Mouse (Mus musculus) brain, embryonic 14.5 days (tissue): ENCODE measurements around the gene Olfr69.

Experiments
- CTCF ChIP-seq: fragments of 200-500 bp; IDR thresholded peaks from 2 replicates; pipeline ENCODE4 v1.5.1; 2012; ENCODE audit warnings: inconsistent platforms, mild to moderate bottlenecking, moderate library complexity, borderline replicate concordance; ENCODE audit not compliant: insufficient read depth, insufficient read length; ENCODE audit errors: extremely low read depth
- POLR2A ChIP-seq: fragments of 200-500 bp; IDR thresholded peaks from 2 replicates; pipeline ENCODE4 v1.6.1; 2012; ENCODE audit warnings: mild to moderate bottlenecking, inconsistent platforms, borderline replicate concordance; ENCODE audit not compliant: poor library complexity, insufficient read depth, insufficient read length, severe bottlenecking; ENCODE audit errors: extremely low read depth

DNA sequence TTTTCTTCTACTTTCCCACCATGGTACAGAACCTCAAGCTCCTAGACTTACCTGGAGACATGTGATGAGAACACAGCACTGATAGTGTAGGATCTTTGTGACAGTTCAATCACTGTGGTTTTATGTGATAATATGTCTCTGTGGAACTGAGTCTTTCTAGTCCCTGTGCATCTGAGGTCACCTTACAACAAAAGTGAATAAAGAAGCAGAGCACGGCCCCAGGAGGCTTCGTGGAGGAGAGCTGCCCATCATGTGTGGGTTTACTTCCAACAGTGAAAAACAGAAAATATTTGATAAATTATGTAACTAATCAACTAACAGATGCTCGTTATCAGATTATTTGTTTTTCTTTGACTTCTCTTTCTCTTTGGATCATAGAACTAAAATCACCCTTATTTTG lies 8.2 kb upstream of the Olfr69 start, which contains the start of gene Olfr68:
- TF ChIP-seq CTCF (no peak), POLR2A (no peak)
